Mouse (Mus musculus) heart, embryonic 15.5 days (tissue): ENCODE data around the gene Cntn4. TPM values are rescaled to one million over a fixed set of nuclear protein-coding genes. Genes with fewer than 3 reads are reported as not detected.

Experiments used
- ATAC-seq: fragments of 200-750 bp; cut with Nextera tagmentation; replicated peaks from 2 replicates; pipeline ENCODE4 v1.8.0; 2017; ENCODE audit warnings: low read depth, moderate TSS enrichment; ENCODE audit not compliant: insufficient number of reproducible peaks, insufficient read depth, low FRiP score
- H3K27ac ChIP-seq: fragments of 300-500 bp; sonication (generic); 2 replicates; pipeline ENCODE4 v1.5.1; 2015; ENCODE audit warnings: mild to moderate bottlenecking, inconsistent platforms
- H3K27me3 ChIP-seq: fragments of 300-500 bp; sonication (generic); 2 replicates; pipeline ENCODE4 v1.6.1; 2015; ENCODE audit warnings: inconsistent platforms
- H3K36me3 ChIP-seq: fragments of 300-500 bp; sonication (generic); 2 replicates; pipeline ENCODE4 v1.6.1; 2015; ENCODE audit warnings: mild to moderate bottlenecking, inconsistent platforms
- H3K4me1 ChIP-seq: fragments of 300-500 bp; sonication (generic); replicated peaks from 2 replicates; pipeline ENCODE4 v1.6.1; 2015; ENCODE audit warnings: inconsistent platforms
- H3K4me2 ChIP-seq: fragments of 300-500 bp; sonication (generic); 2 replicates; pipeline ENCODE4 v1.6.1; 2015; ENCODE audit warnings: inconsistent platforms, mild to moderate bottlenecking, moderate library complexity
- H3K4me3 ChIP-seq: fragments of 300-500 bp; sonication (generic); 2 replicates; pipeline ENCODE4 v1.5.1; 2015; ENCODE audit warnings: mild to moderate bottlenecking, inconsistent platforms
- H3K9ac ChIP-seq: fragments of 300-500 bp; sonication (generic); 2 replicates; pipeline ENCODE4 v1.6.1; 2015; ENCODE audit warnings: mild to moderate bottlenecking, inconsistent platforms
- H3K9me3 ChIP-seq: fragments of 300-500 bp; sonication (generic); replicated peaks from 2 replicates; pipeline ENCODE4 v1.6.1; 2016; ENCODE audit warnings: inconsistent platforms
- WGBS: fragments of 180-500 bp; shearing (Covaris S2); methylation state at CpG from one replicate; pipeline ENCODE4 v1.1.7; 2015; ENCODE audit warnings: mixed read lengths; 5-methylcytosine and 5-hydroxymethylcytosine counted together
- polyA plus RNA-seq: library from polyadenylated mRNA; unstranded; fragments of >200 nt; fragmentation: Nextera tagmentation; extraction: Ambion mirVana; gene quantifications from 2 replicates; pipeline ENCODE4 v1.2.1, GENCODE M21; 2015

Gene Cntn4
- polyA plus RNA-seq, 1 experiment from 2014 or later: 0.57 TPM

GRCm38 (mm10) chr6:106565769-106566459 is 888.5 kb downstream of the Cntn4 start:
- no peaks in the 10 kb centered on the region for H3K9me3 ChIP-seq
- WGBS: 84% methylated on average over 3 of the region's 3 CpGs
- H3K4me2 ChIP-seq: no peak overlapping the region
- H3K9ac ChIP-seq: no peak overlapping the region
- no peaks in the 10 kb centered on the region for H3K36me3 ChIP-seq
- no peaks in the 10 kb centered on the region for H3K27me3 ChIP-seq
- no peaks in the 10 kb centered on the region for H3K4me1 ChIP-seq
- H3K4me3 ChIP-seq: no peak overlapping the region
- no peak overlapping the region for H3K27ac ChIP-seq
- ATAC-seq: no peak

GRCm38 (mm10) chr6:106566929-106567621 is 889.6 kb downstream of the Cntn4 start:
- WGBS: 83% methylated on average over 11 of the region's 11 CpGs

GRCm38 (mm10) chr6:106580124-106580523 is 902.7 kb downstream of the Cntn4 start:
- 70% methylated on average over 5 of the region's 5 CpGs for WGBS
- Histone ChIP-seq H3K36me3 (no peaks in the 10 kb centered on the region), H3K4me1 (no peaks in the 10 kb centered on the region), H3K4me3 (no peak overlapping the region), H3K4me2 (no peak overlapping the region), H3K9ac (no peak overlapping the region), H3K9me3 (no peaks in the 10 kb centered on the region), H3K27me3 (no peaks in the 10 kb centered on the region), H3K27ac (no peak overlapping the region)
- no peak for ATAC-seq

More at GRCm38 (mm10) chr6:106566929-106567621, 889.6 kb downstream of the Cntn4 start:
- Histone ChIP-seq H3K9me3 (no peaks in the 10 kb centered on the region), H3K4me3 (no peak overlapping the region), H3K4me1 (no peaks in the 10 kb centered on the region), H3K36me3 (no peaks in the 10 kb centered on the region), H3K9ac (no peak overlapping the region), H3K27me3 (no peaks in the 10 kb centered on the region), H3K27ac (no peak overlapping the region), H3K4me2 (no peak overlapping the region)
- no peak for ATAC-seq

- Histone ChIP-seq H3K9ac (no peak overlapping the region), H3K4me3 (no peak overlapping the region; the same call in 1 of the 2 replicates), H3K4me2 (peak overlapping the region; percentile 49)
These were observed 916.3 kb downstream of the Cntn4 start for GRCm38 (mm10) chr6:106593756-106594155.

GRCm38 (mm10) chr6:106617081-106617480 is 939.6 kb downstream of the Cntn4 start:
- no peaks in the 10 kb centered on the region for H3K9me3 ChIP-seq
- no peak overlapping the region for H3K9ac ChIP-seq
- 81% methylated on average over 3 of the region's 3 CpGs for WGBS
- H3K27ac ChIP-seq: no peak overlapping the region
- no peaks in the 10 kb centered on the region for H3K27me3 ChIP-seq
- no peaks in the 10 kb centered on the region for H3K4me1 ChIP-seq
- H3K4me2 ChIP-seq: no peak overlapping the region
- H3K4me3 ChIP-seq: no peak overlapping the region
- no peak for ATAC-seq
- H3K36me3 ChIP-seq: no peaks in the 10 kb centered on the region

More at GRCm38 (mm10) chr6:106593756-106594155, 916.3 kb downstream of the Cntn4 start:
- Histone ChIP-seq H3K27me3 (no peaks in the 10 kb centered on the region), H3K9me3 (no peaks in the 10 kb centered on the region), H3K36me3 (no peaks in the 10 kb centered on the region), H3K4me1 (no peaks in the 10 kb centered on the region), H3K27ac (no peak overlapping the region)
- WGBS: 24% methylated on average over 9 of the region's 9 CpGs
- ATAC-seq: no peak

GRCm38 (mm10) chr6:106621188-106621749 is 943.8 kb downstream of the Cntn4 start:
- Histone ChIP-seq H3K36me3 (no peaks in the 10 kb centered on the region), H3K4me3 (no peak overlapping the region), H3K9me3 (no peaks in the 10 kb centered on the region), H3K9ac (no peak overlapping the region), H3K27ac (no peak overlapping the region), H3K4me2 (no peak overlapping the region), H3K4me1 (no peaks in the 10 kb centered on the region), H3K27me3 (no peaks in the 10 kb centered on the region)
- ATAC-seq: no peak
- WGBS: 65% methylated on average over 5 of the region's 5 CpGs

- H3K27me3 ChIP-seq: no peaks in the 10 kb centered on the region
- no peak overlapping the region for H3K4me2 ChIP-seq
- 75% methylated on average over 3 of the region's 3 CpGs for WGBS
- H3K4me1 ChIP-seq: no peaks in the 10 kb centered on the region
- no peak overlapping the region for H3K4me3 ChIP-seq
- H3K27ac ChIP-seq: no peak overlapping the region
- no peak overlapping the region for H3K9ac ChIP-seq
- H3K9me3 ChIP-seq: no peaks in the 10 kb centered on the region
- H3K36me3 ChIP-seq: no peaks in the 10 kb centered on the region
- no peak for ATAC-seq
These were observed 965.6 kb downstream of the Cntn4 start for GRCm38 (mm10) chr6:106643026-106643425.

GRCm38 (mm10) chr6:106645496-106646211 is 968.2 kb downstream of the Cntn4 start:
- no peaks in the 10 kb centered on the region for H3K27me3 ChIP-seq
- H3K9ac ChIP-seq: no peak overlapping the region
- no peak overlapping the region for H3K4me3 ChIP-seq
- H3K9me3 ChIP-seq: no peaks in the 10 kb centered on the region
- no peaks in the 10 kb centered on the region for H3K4me1 ChIP-seq
- no peak overlapping the region for H3K27ac ChIP-seq
- H3K4me2 ChIP-seq: no peak overlapping the region
- ATAC-seq: no peak
- H3K36me3 ChIP-seq: no peaks in the 10 kb centered on the region
- WGBS: 32% methylated on average over 5 of the region's 5 CpGs

GRCm38 (mm10) chr6:106646945-106647344 is 969.5 kb downstream of the Cntn4 start:
- WGBS: 50% methylated on average over 4 of the region's 4 CpGs
- no peak overlapping the region for H3K27ac ChIP-seq
- no peak overlapping the region for H3K4me3 ChIP-seq
- no peaks in the 10 kb centered on the region for H3K9me3 ChIP-seq
- H3K27me3 ChIP-seq: no peaks in the 10 kb centered on the region
- ATAC-seq: no peak
- H3K4me1 ChIP-seq: no peaks in the 10 kb centered on the region
- H3K9ac ChIP-seq: no peak overlapping the region
- H3K4me2 ChIP-seq: no peak overlapping the region
- no peaks in the 10 kb centered on the region for H3K36me3 ChIP-seq

- Histone ChIP-seq H3K9me3 (no peaks in the 10 kb centered on the region), H3K4me1 (no peaks in the 10 kb centered on the region), H3K4me3 (no peak overlapping the region), H3K36me3 (no peaks in the 10 kb centered on the region), H3K9ac (no peak overlapping the region), H3K27ac (no peak overlapping the region), H3K27me3 (no peaks in the 10 kb centered on the region), H3K4me2 (no peak overlapping the region)
- WGBS: 37% methylated on average over 6 of the region's 6 CpGs
- ATAC-seq: no peak
These were observed 986.6 kb downstream of the Cntn4 start for GRCm38 (mm10) chr6:106663780-106664651.
